Mouse (Mus musculus) B cell, adult 2 months (primary cell): ENCODE data around the gene Gm26661.

Experiments
- DNase-seq, 2 experiments: peaks; one replicate each; pipeline ENCODE4 v3.0.0; 2022

Gene Gm26661

DNA sequence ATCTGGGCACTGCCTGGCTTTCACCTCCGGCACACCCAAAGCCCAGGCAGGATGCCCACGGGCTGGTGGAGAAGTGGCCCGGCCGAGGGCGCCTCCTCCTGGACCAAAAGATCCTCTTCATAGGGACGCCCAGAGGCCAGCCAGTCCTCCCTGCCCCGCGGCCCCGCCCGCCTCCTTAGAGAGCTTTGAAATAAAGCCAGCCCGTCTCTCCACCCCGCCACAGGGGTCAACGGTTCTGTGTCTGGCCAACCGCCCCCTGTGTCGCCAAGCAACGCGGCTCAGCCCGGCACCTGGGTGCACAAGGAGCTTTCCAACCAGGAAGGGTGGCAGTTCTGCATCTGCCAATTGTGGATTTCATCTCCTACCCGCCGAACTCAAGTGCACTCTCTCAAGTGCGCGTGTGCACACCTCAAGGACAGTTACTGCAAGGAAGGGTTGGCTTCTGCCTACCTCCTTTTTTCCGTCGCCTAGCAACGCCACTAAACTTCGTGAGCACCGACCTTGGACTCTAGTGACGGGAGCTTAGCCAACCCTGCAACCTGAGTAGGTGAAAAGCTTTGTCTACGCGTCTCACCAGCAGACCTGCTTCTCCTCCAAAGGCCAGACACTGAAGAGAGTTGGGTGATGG is at the start of gene Gm26661:
Gm26661 (plus strand) TSS at position 56 of the 628 bp plus-strand sequence.
- peak; percentile 63 to 65 for DNase-seq

DNA sequence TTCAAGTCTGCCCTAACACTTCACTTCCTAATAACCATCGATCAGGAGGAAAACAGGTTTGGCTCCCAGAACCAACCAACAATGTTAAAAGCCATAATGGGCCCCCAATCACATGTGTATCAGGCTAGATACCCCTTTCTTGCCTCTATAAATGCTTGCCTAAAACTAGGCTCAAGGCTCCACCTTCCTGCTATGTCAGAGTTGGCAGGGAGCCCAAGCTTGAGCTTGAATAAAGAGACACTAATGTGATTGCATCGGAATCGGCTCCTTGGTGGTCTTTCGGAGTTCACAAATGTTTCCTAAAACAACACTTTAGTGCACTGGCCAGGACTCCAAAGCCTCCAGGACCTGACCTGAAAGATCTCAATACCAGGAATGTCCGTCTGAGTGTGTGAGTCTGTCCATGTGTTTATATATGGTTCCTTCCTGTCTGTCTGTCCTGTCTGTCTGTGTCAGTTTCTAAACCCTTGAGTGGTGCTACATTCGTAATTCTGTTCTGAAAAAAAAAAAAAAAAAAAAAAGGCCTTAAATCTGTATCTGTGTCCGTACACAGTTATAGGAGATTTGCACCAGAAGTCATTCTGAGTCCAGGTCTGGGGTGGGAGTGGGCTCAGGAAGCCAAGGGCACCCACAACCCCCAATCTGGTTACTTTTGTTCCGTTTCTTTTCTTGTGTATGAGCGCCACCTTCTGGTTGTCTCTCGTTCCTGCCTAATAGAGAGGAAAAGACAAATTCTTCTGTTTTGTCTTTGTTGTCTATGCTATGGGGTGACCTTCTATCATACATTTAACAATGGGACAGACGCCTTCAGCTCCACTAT is 42.2 kb upstream of the Gm26661 start:
- peak; percentile 36 to 47 for DNase-seq

DNA sequence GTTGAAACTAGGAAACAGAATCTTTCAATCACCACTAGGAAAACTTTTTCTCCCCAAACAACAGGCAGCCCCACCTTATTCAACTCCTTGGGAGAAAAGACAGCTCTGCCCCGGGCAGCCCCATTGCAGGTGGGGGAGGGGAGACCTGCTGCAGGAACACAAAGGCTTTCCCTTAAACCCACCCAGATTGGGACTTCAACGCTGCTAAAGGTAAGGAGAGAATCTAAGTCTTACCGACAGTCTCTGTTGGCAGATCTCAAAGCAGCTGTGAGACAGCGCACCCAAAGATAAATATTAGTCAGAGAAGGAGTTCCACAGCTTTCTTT is 41.7 kb upstream of the Gm26661 start:
- no peak for DNase-seq

DNA sequence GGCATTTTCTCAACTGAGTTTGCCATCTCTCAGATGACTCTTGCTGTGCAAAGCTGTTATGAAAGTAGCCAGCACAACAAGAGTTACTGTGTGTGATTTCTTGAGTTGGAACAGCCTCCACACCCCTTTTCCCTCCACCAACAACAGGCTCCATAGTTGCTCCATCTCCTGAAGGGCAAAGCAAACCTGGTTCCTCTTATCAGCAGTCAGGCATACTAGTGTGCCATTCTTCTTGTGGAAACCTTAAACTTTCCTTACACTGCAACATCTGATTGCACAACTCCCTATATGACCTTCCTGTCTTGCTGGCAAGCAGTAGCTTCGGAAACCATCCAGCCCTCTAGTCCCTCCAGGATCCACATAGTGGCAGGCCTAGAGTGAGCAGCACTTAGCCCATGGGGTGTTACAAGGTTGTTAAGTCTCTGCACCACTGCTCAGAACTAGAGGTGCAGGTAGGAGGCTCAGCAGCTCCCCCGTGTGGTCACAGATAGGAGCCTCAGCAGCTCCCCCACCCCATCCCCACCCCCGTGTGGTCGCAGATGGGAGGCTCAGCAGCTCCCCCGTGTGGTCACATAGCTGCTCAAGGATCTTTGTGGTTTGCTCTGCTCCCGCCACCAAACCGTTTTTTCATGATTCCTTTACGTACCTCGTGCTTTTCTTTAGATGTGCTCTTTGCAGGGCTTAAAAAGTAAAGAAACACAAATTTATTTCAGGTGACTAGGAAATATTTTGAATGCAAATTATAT is 25.6 kb upstream of the Gm26661 start:
- peak; percentile 87 to 89 for DNase-seq

DNA sequence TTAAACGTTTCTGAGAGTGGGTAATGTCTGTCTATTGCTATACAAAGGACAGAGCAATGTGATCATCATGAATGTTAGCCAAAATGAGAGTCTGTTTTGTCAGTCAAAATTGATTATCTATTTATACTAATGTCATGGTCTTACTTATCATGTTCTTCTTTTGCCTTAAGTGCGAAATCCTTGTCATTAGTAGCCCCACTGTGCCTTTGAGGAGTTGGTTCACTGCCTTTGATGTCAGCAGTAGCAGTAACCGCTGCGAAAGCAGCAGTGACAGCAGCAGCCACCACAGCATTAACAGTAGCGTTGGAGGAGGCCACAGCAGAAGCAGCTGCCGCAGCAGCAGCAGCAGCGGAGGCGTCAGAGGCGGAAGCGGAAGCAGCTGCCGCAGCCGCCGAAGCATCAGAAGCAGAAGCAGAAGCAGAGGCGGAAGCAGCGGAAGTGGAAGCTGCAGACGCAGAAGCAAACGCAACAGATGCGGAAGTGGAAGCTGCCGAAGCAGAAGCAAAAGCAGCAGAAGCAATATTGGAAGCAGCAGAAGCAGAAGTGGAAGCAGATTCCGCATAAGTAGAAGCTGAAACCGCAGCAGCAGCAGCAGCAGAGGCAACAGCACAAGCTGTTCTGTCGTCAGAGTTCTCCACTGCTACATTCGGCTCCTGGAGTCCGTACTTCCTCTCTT is 17.5 kb upstream of the Gm26661 start:
- DNase-seq = peak; percentile 77 to 81

DNA sequence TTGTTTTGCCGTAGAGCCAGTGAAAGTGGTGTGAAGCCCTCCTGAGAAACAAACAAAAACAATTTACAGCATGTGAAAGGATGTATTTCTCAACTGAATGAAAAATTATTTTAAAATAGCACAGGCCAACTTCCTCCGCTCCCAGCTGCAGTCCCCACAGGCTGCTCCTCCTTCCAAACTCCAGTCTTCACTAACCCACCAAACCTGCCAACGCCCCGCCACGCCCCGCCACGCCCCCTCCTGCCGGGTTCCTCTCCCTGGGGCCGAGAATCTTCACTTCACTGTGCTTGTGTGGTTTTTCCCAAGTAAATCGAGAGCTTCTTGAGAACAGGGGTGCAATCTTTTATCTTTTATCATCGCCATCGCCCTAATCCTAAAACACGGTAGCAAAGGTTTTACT is 5.3 kb upstream of the Gm26661 start:
- DNase-seq = no peak

DNA sequence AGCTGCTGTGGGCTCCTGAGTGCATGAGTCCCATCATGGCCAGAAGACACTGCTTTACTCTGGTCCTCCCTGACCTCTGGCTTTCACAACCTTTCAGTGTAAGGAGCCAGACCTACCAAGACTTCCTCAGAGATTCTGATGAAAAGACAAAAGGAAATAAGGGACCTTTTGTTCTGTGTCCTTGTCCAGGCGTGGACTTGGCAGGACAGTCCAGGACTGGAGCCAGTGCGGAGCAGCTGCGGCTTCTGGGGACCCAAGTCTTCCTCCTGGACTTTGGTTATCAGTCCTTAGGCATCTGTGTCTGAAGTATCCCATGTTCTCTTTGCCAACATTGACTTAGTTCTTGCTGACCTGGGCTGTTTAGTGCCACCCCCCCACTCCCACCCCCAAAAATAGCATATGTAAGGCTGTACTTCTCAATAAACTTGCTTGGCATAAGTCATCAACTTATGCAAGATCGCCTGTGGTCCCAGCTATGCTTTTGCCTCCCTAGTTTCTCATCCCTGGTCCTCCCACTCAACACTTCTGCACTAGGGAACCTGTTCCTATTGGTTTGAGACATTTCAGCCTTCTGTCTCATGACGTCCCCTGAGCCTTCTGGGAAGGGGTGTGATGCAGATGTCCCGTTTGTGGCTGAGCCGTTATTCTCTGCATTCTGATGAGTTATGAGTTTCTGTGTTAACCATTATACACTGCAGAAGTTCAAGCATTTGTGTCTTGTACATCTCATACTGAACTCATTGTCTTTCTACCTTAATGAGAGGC is 1.9 kb upstream of the Gm26661 start:
- DNase-seq = no peak

DNA sequence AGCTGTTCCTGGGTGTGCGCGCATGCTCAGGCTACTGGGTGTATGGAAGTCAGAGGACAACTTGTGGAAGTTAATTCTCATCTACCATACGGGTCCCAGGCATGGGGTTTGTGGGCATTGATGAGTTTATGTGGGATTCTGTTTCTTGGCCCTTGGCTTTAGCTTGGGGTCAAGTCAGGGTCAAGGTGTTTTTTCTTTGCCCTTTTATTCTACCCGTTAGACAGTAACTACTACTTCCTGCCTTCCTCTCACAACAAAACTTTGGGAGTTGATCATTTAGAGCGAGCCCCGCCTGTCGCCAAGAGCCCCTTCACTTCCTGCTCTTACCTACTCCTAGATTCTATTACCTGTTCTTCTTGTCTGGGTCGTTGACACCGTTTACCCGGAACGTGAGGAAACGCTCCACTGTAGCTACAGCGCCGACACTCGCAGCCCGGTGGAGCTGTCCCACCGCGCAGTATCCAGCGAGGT is 291 bp upstream of the Gm26661 start:
- no peak for DNase-seq

DNA sequence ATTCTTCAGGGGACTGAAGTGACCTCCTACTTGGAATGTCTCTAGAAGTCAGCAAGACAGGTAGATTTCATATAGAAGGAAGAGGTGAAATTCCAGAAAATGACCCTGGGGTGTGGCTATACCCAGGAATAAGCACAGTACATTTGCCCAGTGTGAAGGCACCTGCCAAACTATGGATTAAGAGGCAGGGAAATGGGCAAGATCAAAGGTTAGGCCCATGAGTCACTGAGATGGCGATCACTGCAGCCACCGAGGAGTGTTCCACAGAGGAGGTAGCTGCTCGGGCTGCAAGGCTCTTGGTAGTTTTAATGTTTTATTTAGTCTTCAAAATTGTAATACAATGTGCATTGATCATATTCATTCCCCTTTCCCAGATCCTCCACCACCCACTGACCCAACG is 4.6 kb downstream of the Gm26661 start:
- DNase-seq = no peak

DNA sequence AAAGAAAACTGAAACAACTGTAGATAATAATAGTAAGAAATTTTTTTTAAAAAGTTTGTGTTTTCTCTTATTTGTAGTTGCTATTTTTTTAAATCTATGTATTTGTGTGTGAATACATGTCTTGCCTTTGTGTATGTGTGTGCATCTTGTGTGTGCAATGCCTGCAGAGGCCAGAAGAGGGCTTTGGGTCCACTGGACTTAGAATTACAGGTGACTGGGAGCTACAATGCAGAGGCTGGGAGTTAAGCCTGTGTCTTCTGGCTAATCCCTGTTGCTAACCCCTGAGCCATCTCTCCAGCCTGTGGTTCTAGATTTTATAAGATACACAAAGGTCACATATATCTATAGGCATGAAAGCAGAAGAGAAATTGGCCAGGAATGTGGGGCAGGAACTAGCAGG is 9.2 kb downstream of the Gm26661 start:
- no peak for DNase-seq

DNA sequence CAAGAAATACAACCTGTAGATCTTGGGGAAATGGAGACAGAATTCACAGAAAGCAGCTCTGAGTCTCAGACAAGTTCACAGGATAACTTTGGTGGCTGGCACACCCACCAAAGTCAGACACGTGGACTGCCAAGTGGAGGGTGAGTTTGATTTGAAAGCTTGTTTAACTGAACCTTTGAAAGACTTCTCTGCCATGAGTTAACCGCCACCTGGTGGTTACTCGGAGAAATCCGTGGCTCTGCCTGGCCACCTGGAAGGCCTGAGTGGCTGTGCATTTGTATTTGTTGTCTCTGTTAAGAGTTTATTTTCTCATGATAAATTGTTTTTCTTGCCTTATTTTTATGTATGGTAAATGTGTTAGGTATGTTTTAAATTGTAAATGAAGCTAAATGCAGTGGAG is 10.4 kb downstream of the Gm26661 start:
- peak; percentile 50 to 55 for DNase-seq

DNA sequence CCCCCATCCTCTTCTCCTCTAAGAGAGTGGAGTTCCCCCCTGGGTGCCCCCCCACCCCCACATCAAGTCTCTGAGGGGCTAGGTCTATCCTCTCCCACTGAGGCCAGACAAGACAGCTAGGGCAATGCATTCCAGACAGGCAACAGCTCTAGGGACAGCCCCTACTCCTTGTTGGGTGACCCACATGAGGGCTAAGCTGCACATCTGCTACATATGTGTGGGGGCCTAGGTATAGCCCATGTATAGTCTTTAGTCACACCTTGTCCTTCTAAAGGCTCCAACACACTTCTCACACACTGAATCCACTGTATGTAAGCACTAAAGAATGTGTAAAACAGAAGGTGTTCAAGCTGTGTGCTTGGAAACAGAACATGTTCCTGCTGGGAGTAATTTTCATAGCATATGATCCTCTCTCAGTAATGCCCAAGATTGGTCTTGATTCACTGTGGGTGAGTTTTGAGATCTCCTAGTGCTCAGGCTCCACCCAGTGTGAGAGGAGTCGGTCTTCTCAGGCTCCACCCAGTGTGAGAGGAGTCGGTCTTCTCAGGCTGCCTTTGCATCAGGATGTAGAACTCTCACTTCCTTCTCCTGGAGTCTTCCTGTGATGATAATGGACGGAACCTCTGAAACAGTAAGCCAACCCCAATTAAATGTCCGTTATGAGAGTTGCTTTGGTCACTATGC is 12.6 kb downstream of the Gm26661 start:
- DNase-seq = no peak

DNA sequence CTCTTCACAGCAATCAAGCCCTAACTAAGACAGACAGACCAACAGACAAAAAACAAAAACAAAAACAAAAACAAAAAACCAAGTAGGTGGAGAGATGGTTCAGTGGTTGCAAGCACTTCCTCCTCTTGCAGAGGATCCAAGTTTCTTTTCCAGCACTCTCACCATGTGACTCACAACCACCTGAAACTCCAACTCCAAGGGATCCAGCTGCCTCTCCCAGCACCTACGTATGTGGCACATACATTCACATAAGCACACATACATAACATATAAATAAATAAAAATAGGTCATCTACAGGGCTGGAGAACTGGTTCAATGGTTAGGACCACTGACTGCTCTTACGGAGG is 13.1 kb downstream of the Gm26661 start:
- no peak for DNase-seq

DNA sequence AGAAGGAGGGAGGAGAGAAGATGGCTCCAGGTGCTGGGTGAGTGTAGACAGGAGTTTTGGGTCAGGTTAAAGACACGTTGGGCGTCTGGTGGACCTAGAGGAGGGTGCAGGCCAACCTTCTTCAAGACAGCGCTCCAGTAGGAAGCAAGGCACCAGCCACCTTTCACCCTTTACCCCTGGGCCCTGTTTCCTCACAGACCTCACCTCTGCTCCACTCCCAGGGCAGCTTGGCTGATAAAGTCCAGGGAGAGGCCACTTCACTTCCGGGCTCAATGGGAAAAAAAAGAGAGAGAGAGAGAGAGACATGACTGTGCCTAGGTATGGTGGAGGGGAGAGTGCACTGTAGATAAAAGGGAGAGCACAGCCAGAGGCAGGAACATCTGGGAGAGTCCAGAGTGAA is 16.3 kb downstream of the Gm26661 start:
- DNase-seq = no peak

DNA sequence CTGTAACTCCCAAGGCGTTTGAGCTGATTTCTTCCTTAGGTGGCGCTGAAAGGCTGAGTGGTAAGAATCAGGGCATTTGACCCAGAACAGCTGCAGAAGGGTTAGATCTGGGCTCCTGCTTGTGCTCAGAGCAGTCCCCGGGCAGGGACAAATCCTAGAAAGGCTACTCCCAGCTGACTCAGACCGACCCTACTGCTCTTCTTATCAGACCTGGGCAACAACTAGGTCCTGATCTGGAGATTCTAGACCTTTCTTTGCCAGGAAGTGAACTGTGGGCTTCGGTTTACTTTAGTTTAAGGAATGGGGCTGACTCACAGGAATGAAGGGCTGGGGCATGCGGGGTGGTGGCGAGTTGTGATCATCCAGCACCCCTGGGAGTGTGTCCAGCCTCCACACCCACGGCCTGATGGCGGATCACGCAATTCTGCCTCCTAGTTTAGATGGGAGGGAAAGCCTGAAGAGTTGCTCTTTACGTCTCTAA is 17.2 kb downstream of the Gm26661 start:
- DNase-seq = no peak

DNA sequence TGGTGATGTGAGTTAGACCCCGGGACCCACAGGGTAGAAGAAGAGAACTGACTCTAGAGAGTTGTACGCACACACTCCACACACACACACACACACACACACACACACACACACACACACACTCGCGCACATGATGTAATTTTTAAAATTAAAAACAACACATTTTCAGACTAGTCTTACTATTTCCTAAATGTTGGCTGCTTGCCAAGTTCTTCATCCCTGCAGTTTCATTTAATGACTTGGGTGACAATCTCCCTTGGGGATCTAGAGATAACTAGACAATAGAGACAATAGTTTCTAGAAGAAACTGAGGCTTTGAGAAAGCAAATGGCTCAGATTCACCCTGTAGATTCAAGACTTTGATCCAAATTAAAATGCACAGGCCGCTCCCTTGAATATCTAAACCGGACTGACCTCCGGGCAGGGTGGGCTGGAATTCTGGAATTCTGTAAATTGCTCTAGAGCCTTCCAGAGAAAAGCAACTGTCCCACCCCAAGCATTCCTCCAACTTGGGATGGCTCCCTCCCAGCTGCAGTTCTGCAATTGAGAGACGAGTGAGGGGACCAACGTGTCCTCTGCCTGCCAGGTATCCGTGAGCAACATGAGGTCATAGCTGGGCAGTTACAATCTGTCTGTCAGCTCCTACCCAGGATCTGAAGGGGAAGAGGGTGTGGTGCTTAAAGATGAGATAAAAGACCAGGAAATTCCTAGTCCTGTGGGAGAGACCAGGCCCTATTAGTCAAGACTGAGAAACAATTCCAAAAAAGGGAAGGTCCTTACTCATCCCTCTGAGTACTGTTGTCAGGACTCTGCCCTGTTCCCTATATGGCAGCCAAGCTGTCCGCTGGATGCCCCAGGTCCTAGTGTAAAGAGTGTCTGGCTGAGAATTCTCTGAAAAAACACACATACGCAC is 17.9 kb downstream of the Gm26661 start:
- no peak for DNase-seq

DNA sequence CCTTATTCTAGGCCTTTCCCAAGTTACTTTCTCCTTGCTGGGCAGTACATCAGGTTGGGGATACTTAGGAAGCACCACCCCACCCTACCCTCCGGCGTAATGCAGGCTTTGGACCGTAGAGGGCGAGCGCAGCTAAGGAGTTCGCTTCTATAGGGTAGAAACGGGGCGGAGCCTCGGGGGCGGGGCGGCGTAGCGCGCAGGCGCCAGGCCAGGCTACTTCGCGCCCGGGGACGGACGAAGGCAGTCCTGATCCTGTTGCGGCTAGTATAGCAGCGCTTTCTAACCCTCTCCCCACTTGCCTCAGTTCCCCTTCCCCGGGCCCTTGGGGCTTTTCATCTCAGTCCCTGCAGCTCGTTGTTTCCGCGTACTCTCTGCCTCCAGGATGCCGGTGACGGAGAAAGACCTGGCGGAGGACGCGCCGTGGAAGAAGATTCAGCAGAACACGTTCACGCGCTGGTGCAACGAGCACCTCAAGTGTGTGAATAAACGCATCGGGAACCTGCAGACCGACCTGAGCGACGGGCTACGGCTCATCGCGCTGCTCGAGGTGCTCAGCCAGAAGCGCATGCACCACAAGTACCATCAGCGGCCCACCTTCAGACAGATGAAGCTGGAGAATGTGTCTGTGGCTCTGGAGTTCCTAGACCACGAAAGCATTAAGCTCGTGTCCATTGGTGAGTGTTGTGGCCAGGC is 26.5 kb downstream of the Gm26661 start, which contains the start of gene Flnb:
Flnb (plus strand) TSS at position 188 of the 693 bp plus-strand sequence.
- DNase-seq = peak; percentile 98

DNA sequence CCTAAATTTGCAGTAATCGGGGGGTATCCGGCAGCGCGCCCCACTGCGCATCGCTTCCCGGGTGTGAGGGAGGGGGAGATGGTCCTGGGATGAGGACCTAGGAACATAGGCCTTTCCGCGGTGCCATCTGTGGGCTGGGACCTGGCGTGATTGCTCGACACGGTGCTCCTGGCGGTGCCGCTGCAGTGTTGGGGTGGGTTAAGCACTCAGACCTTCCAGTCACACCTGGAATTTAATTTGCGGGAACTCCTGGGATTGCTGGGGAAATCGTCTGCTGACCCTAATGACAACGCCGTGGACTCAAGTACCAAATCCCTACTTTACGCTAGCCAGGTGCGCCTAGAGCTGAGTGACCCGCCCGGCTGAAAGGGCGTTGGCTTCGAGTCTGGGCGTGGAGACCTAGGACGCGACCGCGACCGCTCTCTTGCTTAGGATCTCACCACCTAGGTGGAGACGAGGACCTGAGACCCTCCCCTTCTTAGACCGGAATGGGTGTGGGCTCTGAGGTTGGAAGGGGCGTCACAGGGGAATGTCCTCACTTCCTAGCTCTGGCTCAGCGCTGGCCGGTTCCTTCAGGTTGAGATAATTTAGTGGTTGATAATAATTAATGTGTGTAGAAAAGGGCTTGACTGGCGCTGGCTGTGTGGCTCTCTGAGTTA is 27.2 kb downstream of the Gm26661 start:
- DNase-seq = peak in 1 of 2 experiments; percentile 23

DNA sequence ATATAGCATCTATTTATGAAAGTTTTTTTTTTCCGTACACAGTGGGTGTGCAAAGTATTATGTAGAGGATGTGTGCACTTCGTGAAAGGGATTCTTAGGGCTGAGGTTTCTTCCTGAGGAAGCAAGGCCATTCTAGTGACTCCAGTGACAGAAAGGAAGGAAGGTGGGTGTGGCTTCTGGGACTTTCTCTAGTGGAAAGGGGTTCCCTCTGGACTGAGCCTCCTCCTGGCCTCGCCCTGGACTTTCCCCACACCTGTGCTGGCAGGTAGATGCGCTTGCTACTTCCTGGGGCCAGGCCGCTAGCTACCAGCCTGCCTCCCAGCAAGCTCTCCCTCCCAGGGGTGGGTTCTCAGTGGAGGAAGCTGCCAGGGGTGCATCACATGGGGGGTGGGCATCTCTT is 28.1 kb downstream of the Gm26661 start:
- peak in 1 of 2 experiments; percentile 3 for DNase-seq
